Comparison of ENCODE assay signal across 21 mouse cellular contexts in the genomic region with DNA sequence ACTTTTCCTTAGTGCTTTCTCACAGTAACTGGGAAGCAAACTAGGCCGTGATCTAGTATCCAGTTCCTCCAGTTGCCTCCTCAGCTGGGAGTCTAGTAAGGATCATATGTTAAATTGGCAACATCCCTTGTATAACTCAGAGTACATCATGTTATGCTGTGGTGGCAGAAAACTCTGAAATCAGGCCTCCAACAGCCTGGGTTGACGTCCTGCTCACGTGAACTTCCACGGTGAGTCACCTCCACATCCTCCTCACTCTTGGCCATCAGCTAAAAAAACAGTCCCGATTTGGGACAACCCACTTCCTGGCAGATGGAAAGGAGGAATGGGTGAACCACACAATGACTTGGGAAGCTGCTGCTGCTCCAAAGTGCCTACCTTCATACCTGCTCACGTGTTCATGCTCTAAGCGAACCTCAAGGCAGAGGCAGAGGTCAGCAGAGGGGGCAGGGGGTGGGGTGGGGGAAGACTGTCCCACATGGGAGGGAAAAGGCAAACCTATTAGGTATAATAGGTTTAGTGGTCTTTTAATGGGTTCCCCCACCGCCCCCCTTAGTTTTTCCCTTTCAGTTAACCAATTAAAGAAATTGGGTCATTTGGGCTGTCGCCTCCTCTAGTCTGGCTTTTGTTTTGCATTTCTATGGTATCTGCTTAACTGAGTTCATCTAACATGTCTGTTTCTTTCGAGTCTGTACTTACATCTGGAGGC. TPM values are rescaled to one million over a fixed set of nuclear protein-coding genes. Genes with fewer than 3 reads are reported as not detected.
DNase-seq lines count a peak whose midpoint lies in the region; ATAC-seq and TF ChIP-seq lines count a peak whose summit lies in the region.
"Had no signal": no experiment of that assay in that cellular context is flagged by ENCODE, and none has a peak within 500 bp of the region (broad histone marks: within the 10 kb centered on the region; RNA-seq: fewer than 3 reads in every experiment).

No protein-coding gene starts in this region.

- no peak overlapping the region for H3K9ac ChIP-seq in midbrain, postnatal 0 days (replicated peaks; ENCODE audit: low read length, poor library complexity, severe bottlenecking)
- H3K9ac ChIP-seq: forebrain, embryonic 13.5 days; heart, embryonic 12.5 days; liver, embryonic 13.5 days; stomach, embryonic 15.5 days had no signal

- H3K9me3 ChIP-seq in hindbrain, embryonic 10.5 days, result no peaks in the 10 kb centered on the region
- no peaks in the 10 kb centered on the region for H3K9me3 ChIP-seq in midbrain, postnatal 0 days (ENCODE audit: low read length)
- H3K9me3 ChIP-seq: forebrain, embryonic 13.5 days; heart, embryonic 12.5 days; liver, embryonic 13.5 days; stomach, embryonic 15.5 days had no signal

- no peaks in the 10 kb centered on the region for H3K4me1 ChIP-seq in hindbrain, embryonic 10.5 days (replicated peaks)
- H3K4me1 ChIP-seq in midbrain, postnatal 0 days (ENCODE audit: insufficient read depth, low read length), result no peaks in the 10 kb centered on the region
- H3K4me1 ChIP-seq: liver, embryonic 13.5 days; stomach, embryonic 15.5 days had no signal

- no peak for ATAC-seq in midbrain, postnatal 0 days (ENCODE audit: low FRiP score)
- ATAC-seq: forebrain, embryonic 13.5 days had no signal

- no peaks in the 10 kb centered on the region for H3K79me3 ChIP-seq in C2C12 (ENCODE audit: low read depth)

- H3K4me3 ChIP-seq in C2C12 (ENCODE audit: insufficient read depth, poor library complexity, severe bottlenecking), result no peak overlapping the region
- H3K4me3 ChIP-seq in hindbrain, embryonic 10.5 days, result no peak overlapping the region
- H3K4me3 ChIP-seq in midbrain, postnatal 0 days (ENCODE audit: low read depth, low read length), result no peak overlapping the region
- H3K4me3 ChIP-seq: forebrain, embryonic 13.5 days; heart, embryonic 12.5 days; layer of hippocampus, adult 2 months; liver, embryonic 13.5 days; stomach, embryonic 15.5 days had no signal

- no peak for TF ChIP-seq CTCF in C2C12 (IDR thresholded peaks at IDR 0.05; ENCODE audit: control insufficient read depth, insufficient read depth, insufficient read length)
- TF ChIP-seq CTCF in midbrain, postnatal 0 days (IDR thresholded peaks at IDR 0.05), result no peak

- WGBS in hindbrain, embryonic 10.5 days, result 85% methylated on average over 10 of the region's 10 CpGs
- WGBS in midbrain, postnatal 0 days, result 84% methylated on average over 10 of the region's 10 CpGs

- H3K36me3 ChIP-seq in C2C12 (ENCODE audit: control insufficient read depth, insufficient read depth), result no peaks in the 10 kb centered on the region
- no peaks in the 10 kb centered on the region for H3K36me3 ChIP-seq in hindbrain, embryonic 10.5 days
- H3K36me3 ChIP-seq in midbrain, postnatal 0 days (ENCODE audit: insufficient read depth, low read length), result no peaks in the 10 kb centered on the region
- H3K36me3 ChIP-seq: heart, embryonic 12.5 days; liver, embryonic 13.5 days; stomach, embryonic 15.5 days had no signal

- H3K4me2 ChIP-seq in midbrain, postnatal 0 days (ENCODE audit: low read depth, low read length, poor library complexity, severe bottlenecking), result no peak overlapping the region
- H3K4me2 ChIP-seq: forebrain, embryonic 13.5 days; heart, embryonic 12.5 days; liver, embryonic 13.5 days; stomach, embryonic 15.5 days had no signal

- DNase-seq in left cerebral cortex, adult 18-20 months (ENCODE audit: low spot score in 2 of 2), result peak; percentile 55 to 63
- no peak for DNase-seq in left cerebral cortex, adult 11 months (ENCODE audit: low spot score)
- DNase-seq in 3134 (ENCODE audit: extremely low read depth, insufficient read length, low spot score), result peak; percentile 65
- DNase-seq in frontal cortex, postnatal 36 days (ENCODE audit: low spot score in 2 of 2), result peak; percentile 36 to 42
- DNase-seq in hindbrain, embryonic 10.5 days (ENCODE audit: low spot score), result no peak
- DNase-seq in kidney, postnatal 25 days, result no peak
- no peak for DNase-seq in midbrain, postnatal 0 days (ENCODE audit: low spot score)
- DNase-seq: cerebellum, adult 2 months; gastrocnemius, postnatal 36 days; heart, postnatal 36 days; liver, embryonic 13.5 days; lung, postnatal 14 days; spleen, adult 18-20 months; thymus, postnatal 14 days had no signal

- no peak overlapping the region for H3ac ChIP-seq in C2C12 (ENCODE audit: control insufficient read depth, insufficient read length, low read depth)

- no peaks in the 10 kb centered on the region for H3K79me2 ChIP-seq in C2C12 (ENCODE audit: control insufficient read depth, insufficient read depth)

- H3K27me3 ChIP-seq in C2C12 (ENCODE audit: control insufficient read depth, insufficient read depth, insufficient read length), result no peaks in the 10 kb centered on the region
- no peaks in the 10 kb centered on the region for H3K27me3 ChIP-seq in hindbrain, embryonic 10.5 days (ENCODE audit: insufficient read depth, poor library complexity, severe bottlenecking)
- no peaks in the 10 kb centered on the region for H3K27me3 ChIP-seq in midbrain, postnatal 0 days (ENCODE audit: insufficient read depth, low read length)
- H3K27me3 ChIP-seq: CH12.LX; forebrain, embryonic 13.5 days; heart, embryonic 12.5 days; liver, embryonic 13.5 days; Patski; stomach, embryonic 15.5 days had no signal

- H3K27ac ChIP-seq in hindbrain, embryonic 10.5 days, result no peak overlapping the region
- H3K27ac ChIP-seq in midbrain, postnatal 0 days (ENCODE audit: low read depth, low read length), result no peak overlapping the region
- H3K27ac ChIP-seq: forebrain, embryonic 13.5 days; layer of hippocampus, adult 2 months; liver, embryonic 13.5 days; stomach, embryonic 15.5 days had no signal

TF ChIP-seq in C2C12, 6 proteins besides CTCF, POLR2A, EP300 and RAD21:
- TF ChIP-seq MYOG (IDR thresholded peaks at IDR 0.05; ENCODE audit: control insufficient read depth, extremely low read depth, insufficient read length) (no peak), FOSL1 (IDR thresholded peaks at IDR 0.05; ENCODE audit: insufficient read depth, low read length, poor library complexity, severe bottlenecking) (peak; percentile 40), MAX (IDR thresholded peaks at IDR 0.05) (no peak), MYOD1 (IDR thresholded peaks at IDR 0.05; ENCODE audit: control insufficient read depth, insufficient read length, low read depth) (peak; percentile 42), CEBPB (IDR thresholded peaks at IDR 0.05; ENCODE audit: low read depth) (no peak), USF1 (IDR thresholded peaks at IDR 0.05; ENCODE audit: low read depth) (peak; percentile 91)

RNA-seq across cellular contexts. Expression of gene Tanc1, which starts 24.3 kb away (rescaled TPM):
- total RNA-seq in left cerebral cortex, adult 18-20 months (2021), result 10 to 100 TPM; 25.2 to 26.7 TPM
- 24.9 TPM for polyA plus RNA-seq in C2C12 (2012; fragmentation: generic; extraction: Trizol)
- 15.9 and 16.3 TPM in 2 replicates for polyA plus RNA-seq in hindbrain, embryonic 10.5 days (2016; fragmentation: Nextera tagmentation; extraction: Ambion mirVana)
- total RNA-seq in midbrain, postnatal 0 days (2014; rRNA removed), result 7.3 and 8.0 TPM in 2 replicates
- 2.3 and 2.7 TPM in 2 replicates for polyA plus RNA-seq in midbrain, postnatal 0 days (2015; fragmentation: Nextera tagmentation; extraction: Ambion mirVana)

Comparison
In these comparisons a context has a peak if more than half of its experiments do, and no peak if none do; other contexts are left out.
1. DNase-seq: peak in left cerebral cortex, adult 18-20 months (2 of 2), 3134 (single experiment) and frontal cortex, postnatal 36 days (2 of 2); none in left cerebral cortex, adult 11 months (single experiment), hindbrain, embryonic 10.5 days (single experiment), kidney, postnatal 25 days (0 of 2) and midbrain, postnatal 0 days (single experiment).